Mouse (Mus musculus): ENCODE data around the gene Gramd4.

DNA sequence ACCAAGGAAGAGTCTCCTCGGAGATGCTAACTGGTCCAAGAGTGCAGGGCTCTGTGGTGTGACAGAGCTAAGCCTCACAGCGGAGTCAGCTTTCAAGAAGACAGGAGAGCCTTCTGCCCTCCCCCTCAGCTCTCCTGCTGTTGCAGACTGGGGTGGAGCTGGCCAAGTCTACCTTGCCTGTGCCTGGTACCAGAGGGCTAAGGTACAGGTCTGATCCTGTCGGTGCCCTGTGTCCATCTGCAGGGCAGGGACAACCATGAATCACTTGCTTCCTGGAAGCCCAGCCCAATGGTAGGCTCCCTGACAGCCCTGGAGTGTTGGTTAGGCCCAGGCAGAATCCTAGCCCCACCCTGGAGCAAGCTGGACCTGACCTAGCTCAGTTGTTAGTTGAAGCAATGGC is 129.2 kb downstream of the Gramd4 start:
- TF ChIP-seq CTCF (IDR thresholded peaks at IDR 0.05; ENCODE audit: control insufficient read depth, insufficient read depth, low read length): no peak
- no peak for TF ChIP-seq POLR2A (IDR thresholded peaks at IDR 0.05; ENCODE audit: borderline replicate concordance, control insufficient read depth, low read depth, low read length)
